Mouse (Mus musculus): ENCODE results near the gene Zfp36. TPM values are rescaled to one million over a fixed set of nuclear protein-coding genes. Genes with fewer than 3 reads are reported as not detected.

Gene Zfp36
- polyA plus RNA-seq, 2 experiments, result 12.3 to 16.0 TPM

DNA sequence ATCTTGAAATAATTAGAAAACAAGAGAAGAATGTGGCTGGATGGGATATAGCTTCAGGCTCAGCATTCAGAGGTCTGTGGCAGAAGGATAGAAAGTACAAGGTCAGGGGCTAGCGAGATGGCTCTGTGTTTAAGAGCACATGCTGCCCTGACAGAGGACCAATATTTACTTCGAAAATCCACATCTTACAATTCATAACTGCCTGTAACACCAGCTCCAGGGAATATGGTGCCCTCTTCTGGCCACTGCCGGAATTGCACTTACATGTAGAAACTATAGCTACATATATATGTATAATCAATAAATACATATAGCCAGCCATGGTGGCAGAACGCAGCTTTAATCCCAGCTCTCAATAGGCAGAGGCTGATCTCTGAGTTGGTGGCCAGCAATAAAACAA lies 35.4 kb downstream of the Zfp36 start:
- H3K9me3 ChIP-seq (ENCODE audit: control insufficient read depth, low read length), result no peaks in the 10 kb centered on the region
- no peaks in the 10 kb centered on the region for H3K36me3 ChIP-seq (ENCODE audit: control insufficient read depth, insufficient read depth, low read length)
- H3K27ac ChIP-seq (replicated peaks; ENCODE audit: low read depth, low read length), result no peak overlapping the region
- no peak overlapping the region for H3K4me3 ChIP-seq (replicated peaks; ENCODE audit: low read length)
- ATAC-seq (ENCODE audit: low FRiP score, low read depth) (0 out of 2 replicates have a peak, but pooled peaks have one; percentile 51), DNase-seq (ENCODE audit: low spot score) (peak; percentile 77)
- H3K9ac ChIP-seq (ENCODE audit: low read depth, low read length, severe bottlenecking), result no peak overlapping the region
- H3K27me3 ChIP-seq (ENCODE audit: control insufficient read depth, insufficient read depth, low read length), result no peaks in the 10 kb centered on the region
- 6% methylated on average over 4 of the region's 4 CpGs for WGBS
- TF ChIP-seq POLR2A (IDR thresholded peaks at IDR 0.05; ENCODE audit: borderline replicate concordance, extremely low read depth, insufficient read depth, insufficient read length), result no peak
- no peak overlapping the region for H3K4me2 ChIP-seq (replicated peaks; ENCODE audit: low read depth, low read length, severe bottlenecking)
- peaks cover 8% of the 10 kb centered on the region for H3K4me1 ChIP-seq (ENCODE audit: control insufficient read depth, insufficient read depth, low read length)

DNA sequence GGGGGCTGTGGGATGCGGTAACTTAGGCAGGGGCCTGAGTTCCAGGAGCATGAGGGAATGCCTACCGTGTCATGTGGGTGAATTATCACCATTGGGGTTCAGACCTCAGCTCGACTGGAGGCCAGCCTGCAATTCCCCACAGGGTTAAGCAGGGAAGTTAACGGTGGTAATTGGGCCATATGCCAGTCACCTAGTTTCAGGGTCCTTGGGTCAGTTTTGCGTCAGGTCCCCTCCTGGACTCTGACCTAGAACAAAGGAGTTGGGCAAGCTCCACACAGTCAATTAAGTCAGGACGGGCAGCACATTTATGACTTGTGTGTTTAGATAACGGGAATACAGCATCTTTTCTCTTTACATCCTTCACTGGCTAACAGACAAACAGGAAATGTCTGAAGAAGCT lies 38.7 kb downstream of the Zfp36 start:
- Histone ChIP-seq H3K4me2 (replicated peaks; ENCODE audit: low read depth, low read length, severe bottlenecking) (no peak overlapping the region), H3K27me3 (ENCODE audit: control insufficient read depth, insufficient read depth, low read length) (no peaks in the 10 kb centered on the region), H3K4me1 (ENCODE audit: control insufficient read depth, insufficient read depth, low read length) (peaks cover 8% of the 10 kb centered on the region; the same call in 1 of the 2 replicates), H3K9me3 (ENCODE audit: control insufficient read depth, low read length) (no peaks in the 10 kb centered on the region), H3K9ac (ENCODE audit: low read depth, low read length, severe bottlenecking) (no peak overlapping the region), H3K4me3 (replicated peaks; ENCODE audit: low read length) (no peak overlapping the region), H3K36me3 (ENCODE audit: control insufficient read depth, insufficient read depth, low read length) (no peaks in the 10 kb centered on the region), H3K27ac (replicated peaks; ENCODE audit: low read depth, low read length) (peak overlapping the region; percentile 48; the same call in 1 of the 2 replicates)
- no peak for TF ChIP-seq POLR2A (IDR thresholded peaks at IDR 0.05; ENCODE audit: borderline replicate concordance, extremely low read depth, insufficient read depth, insufficient read length)
- DNase-seq (ENCODE audit: low spot score), result no peak
- WGBS, result 27% methylated on average over 7 of the region's 7 CpGs
- no peak for ATAC-seq (ENCODE audit: low FRiP score, low read depth)

DNA sequence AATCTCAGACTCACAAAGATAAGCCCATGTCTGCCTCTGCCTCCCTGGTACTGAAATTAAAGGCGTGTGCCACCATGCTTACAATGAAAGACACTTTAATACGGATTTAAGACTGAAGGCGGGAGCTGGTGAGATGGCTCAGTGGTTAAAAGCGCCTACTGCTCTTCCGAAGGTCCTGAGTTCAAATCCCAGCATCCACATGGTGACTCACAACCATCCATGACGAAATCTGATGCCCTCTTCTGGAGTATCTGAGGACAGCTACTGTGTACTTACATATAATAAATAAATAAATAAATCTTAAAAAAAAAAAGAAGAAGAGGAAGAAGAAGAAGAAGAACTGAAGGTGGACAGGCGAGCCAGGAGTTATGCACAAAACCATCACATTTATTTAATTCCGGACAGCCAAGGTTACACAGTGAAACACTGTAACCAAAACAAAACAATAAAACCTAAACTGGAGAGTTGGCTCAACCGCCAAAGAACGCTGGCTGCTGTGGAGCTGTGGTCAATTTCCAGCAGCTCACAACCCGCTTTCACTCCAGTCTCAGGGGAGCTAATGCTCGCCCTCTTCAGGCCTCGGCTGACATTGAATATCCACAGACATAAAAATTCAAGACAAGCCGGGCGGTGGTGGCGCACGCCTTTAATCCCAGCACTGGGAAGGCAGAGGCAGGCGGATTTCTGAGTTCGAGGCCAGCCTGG lies 40.7 kb downstream of the Zfp36 start:
- WGBS, result 79% methylated on average over 19 of the region's 19 CpGs
- TF ChIP-seq POLR2A (IDR thresholded peaks at IDR 0.05; ENCODE audit: borderline replicate concordance, extremely low read depth, insufficient read depth, insufficient read length), result no peak
- Histone ChIP-seq H3K27me3 (ENCODE audit: control insufficient read depth, insufficient read depth, low read length) (no peaks in the 10 kb centered on the region), H3K4me2 (replicated peaks; ENCODE audit: low read depth, low read length, severe bottlenecking) (peak overlapping the region; percentile 62), H3K9ac (ENCODE audit: low read depth, low read length, severe bottlenecking) (peak overlapping the region; percentile 96), H3K27ac (replicated peaks; ENCODE audit: low read depth, low read length) (peak overlapping the region; percentile 87), H3K9me3 (ENCODE audit: control insufficient read depth, low read length) (no peaks in the 10 kb centered on the region), H3K36me3 (ENCODE audit: control insufficient read depth, insufficient read depth, low read length) (0 out of 2 replicates have a peak, but pooled peaks cover 6% of the 10 kb centered on the region), H3K4me1 (ENCODE audit: control insufficient read depth, insufficient read depth, low read length) (peaks cover 8% of the 10 kb centered on the region; the same call in 1 of the 2 replicates), H3K4me3 (replicated peaks; ENCODE audit: low read length) (peak overlapping the region; percentile 100)
- ATAC-seq (ENCODE audit: low FRiP score, low read depth), result no peak
- DNase-seq (ENCODE audit: low spot score), result no peak

DNA sequence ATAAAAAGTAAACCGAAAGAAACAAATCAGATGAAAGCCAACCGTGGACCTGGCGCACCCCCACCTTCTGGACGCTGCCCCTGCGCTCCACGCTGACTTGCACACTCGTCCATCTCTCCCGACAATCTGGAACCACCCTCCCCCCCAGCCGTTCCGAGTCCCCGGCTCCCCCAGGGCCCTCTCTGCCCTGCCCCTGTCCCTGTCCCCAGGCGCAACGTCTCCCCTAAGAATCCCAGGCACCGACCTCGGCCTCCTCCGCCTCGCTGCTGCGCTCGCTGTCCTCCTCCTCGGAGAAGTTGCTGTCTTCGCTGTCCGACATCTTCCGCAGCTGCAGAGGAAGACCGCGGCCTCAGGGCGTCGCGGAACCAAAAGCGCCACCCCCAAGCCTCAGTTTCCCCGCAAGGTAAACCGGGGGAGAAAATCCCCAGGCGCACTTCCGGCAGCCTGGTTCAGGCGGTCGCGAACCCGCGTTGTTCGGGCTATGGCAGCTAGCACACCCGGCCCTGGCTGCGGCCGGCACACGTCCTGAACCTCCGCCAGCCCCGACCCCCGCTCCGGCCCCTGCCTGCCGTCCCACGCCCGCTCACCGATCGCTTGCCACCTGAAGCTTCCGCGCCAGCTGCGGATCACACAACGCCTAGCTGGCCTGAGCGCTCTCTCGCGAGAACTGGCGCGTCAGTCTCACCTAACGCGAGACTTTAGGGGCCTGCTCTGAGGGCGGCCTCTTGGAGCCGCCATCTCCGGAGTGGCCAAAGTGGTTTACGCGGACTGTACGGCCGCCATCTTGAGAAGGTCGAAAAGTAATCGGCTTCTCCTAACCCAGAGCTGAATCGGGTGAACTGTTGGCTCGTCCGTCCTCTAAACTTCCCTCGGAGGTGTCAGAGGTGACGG lies 41.7 kb downstream of the Zfp36 start, which contains the start of gene Supt5:
Gene Supt5 (minus strand): TSS at position 639 of the 891 bp plus-strand sequence.
- under 1% methylated on average over 75 of the region's 77 CpGs for WGBS

DNA sequence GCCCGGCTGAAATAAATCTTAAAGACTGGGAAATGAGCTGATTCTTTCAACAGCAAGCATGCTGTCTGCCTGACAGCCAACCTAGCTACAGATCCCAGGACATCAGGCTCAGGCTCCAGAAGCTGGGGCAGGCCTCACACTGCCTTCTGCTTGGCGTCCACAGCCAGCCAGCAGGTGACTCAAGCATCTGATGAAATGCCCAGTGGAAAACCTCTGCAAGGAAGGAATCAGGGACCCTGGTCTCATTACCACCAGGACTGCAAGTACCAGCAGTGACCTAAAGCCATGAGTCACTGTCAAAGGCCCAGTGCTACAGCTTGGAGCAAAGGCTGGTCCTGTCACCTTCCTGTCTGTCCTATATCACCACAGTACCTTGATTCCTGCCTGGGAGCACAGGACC lies 44.6 kb downstream of the Zfp36 start:
- DNase-seq (ENCODE audit: low spot score) (no peak), ATAC-seq (ENCODE audit: low FRiP score, low read depth) (no peak)
- WGBS, result 96% methylated on average over 2 of the region's 2 CpGs
- Histone ChIP-seq H3K4me1 (ENCODE audit: control insufficient read depth, insufficient read depth, low read length) (peaks cover 3% of the 10 kb centered on the region; the same call in 1 of the 2 replicates), H3K9ac (ENCODE audit: low read depth, low read length, severe bottlenecking) (no peak overlapping the region), H3K36me3 (ENCODE audit: control insufficient read depth, insufficient read depth, low read length) (peaks cover 20% of the 10 kb centered on the region), H3K4me2 (replicated peaks; ENCODE audit: low read depth, low read length, severe bottlenecking) (no peak overlapping the region), H3K27me3 (ENCODE audit: control insufficient read depth, insufficient read depth, low read length) (no peaks in the 10 kb centered on the region), H3K4me3 (replicated peaks; ENCODE audit: low read length) (no peak overlapping the region), H3K9me3 (ENCODE audit: control insufficient read depth, low read length) (no peaks in the 10 kb centered on the region), H3K27ac (replicated peaks; ENCODE audit: low read depth, low read length) (no peak overlapping the region)
- TF ChIP-seq POLR2A (IDR thresholded peaks at IDR 0.05; ENCODE audit: borderline replicate concordance, extremely low read depth, insufficient read depth, insufficient read length), result no peak

More for the DNA sequence above, 41.7 kb downstream of the Zfp36 start, which contains the start of gene Supt5:
- peak within 1 kb of the TSS; percentile 96 for H3K9ac ChIP-seq (ENCODE audit: low read depth, low read length, severe bottlenecking)
- H3K4me1 ChIP-seq (ENCODE audit: control insufficient read depth, insufficient read depth, low read length), result peaks cover 8% of the 10 kb centered on the region; the same call in 1 of the 2 replicates
- TF ChIP-seq POLR2A (IDR thresholded peaks at IDR 0.05; ENCODE audit: borderline replicate concordance, extremely low read depth, insufficient read depth, insufficient read length), result peak; percentile 71; the same call in 1 of the 2 replicates
- H3K9me3 ChIP-seq (ENCODE audit: control insufficient read depth, low read length), result no peaks in the 10 kb centered on the region
- peak within 1 kb of the TSS; percentile 87 for H3K27ac ChIP-seq (replicated peaks; ENCODE audit: low read depth, low read length)
- ATAC-seq (ENCODE audit: low FRiP score, low read depth), result peak; percentile 99
- DNase-seq (ENCODE audit: low spot score), result peak; percentile 99
- H3K36me3 ChIP-seq (ENCODE audit: control insufficient read depth, insufficient read depth, low read length), result peaks cover 9% of the 10 kb centered on the region; the same call in 1 of the 2 replicates
- peak within 1 kb of the TSS; percentile 62 for H3K4me2 ChIP-seq (replicated peaks; ENCODE audit: low read depth, low read length, severe bottlenecking)
- no peaks in the 10 kb centered on the region for H3K27me3 ChIP-seq (ENCODE audit: control insufficient read depth, insufficient read depth, low read length)
- peak within 1 kb of the TSS; percentile 100 for H3K4me3 ChIP-seq (replicated peaks; ENCODE audit: low read length)

Data from limb, embryonic 14.5 days (tissue).